Mouse (Mus musculus) layer of hippocampus, adult 9-10 months (tissue): ENCODE results near the gene Zbtb16.

ENCODE experiments used
- DNase-seq: peaks from one replicate; pipeline ENCODE4 v3.0.0; 2022; ENCODE audit warnings: low spot score

Zbtb16 gene

DNA sequence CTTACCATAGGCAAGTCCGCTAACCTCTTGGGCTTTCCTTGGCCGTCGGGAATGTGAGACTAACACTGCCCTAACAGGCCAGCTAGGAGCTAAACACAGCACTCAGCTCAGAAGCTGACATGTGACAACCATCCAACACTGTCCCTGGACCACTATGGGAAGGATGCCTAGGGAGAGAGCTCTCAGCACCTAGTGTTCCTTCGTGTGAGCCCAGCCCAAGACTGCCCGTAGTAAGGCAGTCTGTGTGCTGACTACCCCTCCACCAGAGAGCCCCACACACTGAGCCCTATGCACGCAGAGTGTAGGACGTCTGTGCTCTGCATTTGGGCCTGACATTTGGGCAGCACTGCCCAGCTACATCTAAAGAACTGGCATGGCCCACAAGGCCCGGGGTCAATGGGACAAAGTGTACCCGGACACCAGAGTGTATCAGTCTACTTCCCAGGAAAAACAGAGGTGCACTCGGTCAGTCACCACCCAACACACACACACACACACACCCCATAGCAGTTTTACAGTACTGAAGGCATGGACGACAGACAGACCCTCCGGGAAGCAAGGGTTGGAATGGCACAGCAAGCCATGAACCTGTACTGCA, 11.4 kb downstream of the Zbtb16 start:
- no peak for DNase-seq

DNA sequence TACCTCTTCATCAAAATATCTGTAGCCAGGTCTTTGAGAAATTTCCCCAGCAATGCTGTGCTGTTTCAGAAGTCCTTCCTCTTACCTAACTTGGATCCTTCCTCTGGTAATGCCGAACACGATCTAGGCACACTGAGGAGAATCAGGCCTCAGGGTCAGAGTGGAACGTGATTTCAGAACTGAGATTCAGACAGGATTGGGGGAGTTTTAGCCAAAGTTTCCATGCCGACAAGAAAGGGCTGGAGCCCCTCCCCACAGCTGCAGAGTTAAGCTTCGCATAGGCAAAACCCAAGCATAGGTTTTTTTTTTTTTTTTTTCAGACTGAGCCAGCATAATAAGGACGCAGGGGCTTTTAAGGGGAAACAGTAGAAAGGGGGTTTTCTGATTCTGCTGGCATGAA, 12.2 kb downstream of the Zbtb16 start:
- no peak for DNase-seq

DNA sequence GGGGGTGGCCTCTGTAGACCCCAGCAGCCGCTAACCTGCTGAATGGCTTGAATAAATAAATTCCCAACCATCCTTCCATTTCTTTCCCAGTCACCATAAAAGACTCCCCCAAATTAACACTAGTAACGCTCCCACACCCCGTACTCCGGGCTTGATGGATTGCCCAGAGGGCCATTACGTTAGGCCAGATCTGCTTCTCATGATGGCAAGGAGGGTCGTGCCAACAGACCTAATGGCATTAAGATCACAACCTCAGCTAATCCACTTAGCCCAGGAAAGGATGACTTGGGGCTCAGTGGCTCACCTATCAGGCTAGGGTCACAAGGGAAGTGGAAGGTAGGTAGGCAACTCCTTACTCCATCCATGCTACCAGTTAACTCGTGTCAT, 12.7 kb downstream of the Zbtb16 start:
- DNase-seq, result no peak

DNA sequence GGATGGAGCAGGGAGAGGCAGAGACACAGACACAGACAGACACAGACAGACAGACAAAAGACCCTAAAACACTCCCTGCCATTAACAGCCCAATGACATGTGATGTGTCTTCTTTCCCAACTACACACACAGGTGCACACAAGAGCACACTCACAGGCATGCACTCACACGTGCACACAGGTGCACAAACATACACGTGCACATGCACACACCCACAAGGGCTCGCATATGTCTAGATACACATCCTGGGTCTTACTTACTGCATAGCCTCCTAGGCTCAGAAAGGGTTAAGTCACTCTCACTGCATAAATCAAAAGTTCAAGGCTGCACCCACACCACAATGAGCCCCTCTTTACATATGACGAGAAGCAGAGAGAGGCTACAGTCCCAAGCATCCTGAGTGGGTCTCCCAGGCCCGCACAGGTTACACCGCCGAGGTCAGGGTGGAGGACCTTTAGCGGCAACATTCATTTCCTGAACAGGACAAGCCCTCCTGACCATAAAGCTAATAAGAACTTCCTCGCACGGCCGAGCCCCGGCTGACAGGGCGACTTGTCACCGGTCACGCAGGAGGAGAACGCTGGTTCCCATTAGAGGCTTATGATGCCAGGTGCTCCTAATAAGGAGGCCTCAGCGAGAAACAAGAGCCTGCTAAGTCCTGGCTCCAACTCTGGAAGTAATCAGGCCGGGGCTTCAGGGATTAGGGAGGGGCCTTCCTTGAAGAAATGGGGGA, 13.3 kb downstream of the Zbtb16 start:
- no peak for DNase-seq

DNA sequence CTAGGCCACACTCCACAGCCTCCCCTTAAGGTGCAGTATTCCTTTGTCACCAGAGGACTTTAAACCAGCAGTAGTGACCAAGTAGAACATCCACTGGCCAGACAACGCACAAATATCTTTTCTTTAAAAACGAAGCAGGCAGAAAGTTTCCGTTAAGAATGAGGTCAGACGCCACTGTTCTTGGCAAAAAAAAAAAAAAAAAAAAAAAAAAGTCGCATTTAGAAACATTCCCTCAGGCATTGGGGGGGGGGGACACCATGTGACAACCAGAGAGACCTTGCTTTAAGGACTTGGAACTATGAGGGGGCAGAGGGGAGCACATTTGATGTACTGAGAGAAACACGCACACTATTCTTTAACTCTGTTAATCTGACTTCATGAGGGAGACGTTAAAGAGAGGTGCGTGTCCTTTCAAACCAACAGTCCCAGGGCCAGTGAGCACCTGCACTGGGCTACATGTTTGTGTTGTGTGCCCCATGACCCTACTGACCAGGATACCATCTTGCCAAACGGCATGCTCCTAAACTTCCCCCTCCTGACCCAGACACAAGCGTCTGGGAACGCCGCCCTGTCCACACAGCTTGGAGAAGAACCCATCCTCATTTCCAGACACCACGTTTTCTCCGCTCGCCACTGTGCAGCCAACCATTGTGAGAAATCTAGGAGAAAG, 14.0 kb downstream of the Zbtb16 start:
- no peak for DNase-seq

DNA sequence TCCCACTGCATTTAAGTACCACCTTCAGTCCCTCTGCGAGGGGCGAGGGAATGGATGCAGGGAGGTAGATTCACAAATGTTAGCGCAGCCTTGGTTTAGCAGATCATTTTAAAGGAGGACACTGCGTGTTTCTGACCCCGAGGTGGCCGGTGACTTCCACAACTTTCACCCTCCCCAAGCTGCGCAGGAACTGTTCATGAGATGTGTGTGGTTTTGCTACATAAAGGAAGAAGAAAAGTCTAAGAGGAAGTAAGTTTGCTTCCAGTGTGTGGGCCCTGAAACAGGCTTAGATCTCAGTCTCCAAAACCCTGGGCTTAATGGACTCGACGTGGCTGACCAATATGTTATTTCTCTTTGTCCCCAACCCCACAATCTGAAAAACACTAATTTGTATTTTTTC, 14.6 kb downstream of the Zbtb16 start:
- DNase-seq, result no peak

DNA sequence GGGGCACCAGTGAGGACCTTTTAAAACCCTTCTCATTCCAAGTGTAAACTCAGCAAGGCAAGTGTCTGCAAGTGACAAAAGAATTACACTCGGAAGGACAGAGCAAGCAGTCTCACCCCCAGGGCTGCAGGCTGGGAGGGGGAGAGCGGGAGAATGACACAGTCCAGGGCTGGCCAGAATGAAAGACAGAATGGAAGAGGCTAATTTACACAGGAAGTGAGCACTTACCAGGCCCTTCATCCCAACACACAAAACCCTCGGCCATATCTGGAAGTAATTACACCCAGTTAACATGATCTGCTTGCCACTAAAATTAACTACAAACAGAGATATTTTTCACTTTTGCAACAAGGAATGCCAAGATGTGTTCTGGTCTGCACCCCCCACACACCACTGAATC, 15.2 kb downstream of the Zbtb16 start:
- DNase-seq, result no peak

DNA sequence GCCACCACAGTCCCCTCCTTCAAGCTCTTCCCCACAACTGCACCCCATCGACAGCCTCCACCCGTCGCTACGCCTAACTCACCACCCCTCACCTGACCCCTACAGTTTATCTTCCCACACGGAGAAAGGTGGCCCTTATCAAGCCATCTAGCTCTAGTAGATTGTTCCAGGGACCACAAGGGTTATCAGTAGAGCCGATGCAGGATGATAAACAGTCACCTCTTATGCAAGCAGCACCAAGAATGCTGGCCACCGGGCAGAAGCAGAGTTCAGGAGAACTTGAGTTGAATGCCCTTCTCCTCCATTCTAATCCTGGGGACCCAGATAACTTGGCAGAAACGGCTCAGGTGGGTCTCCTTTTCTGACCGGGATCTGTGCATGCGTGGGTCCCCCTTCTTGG, 16.3 kb downstream of the Zbtb16 start:
- no peak for DNase-seq

DNA sequence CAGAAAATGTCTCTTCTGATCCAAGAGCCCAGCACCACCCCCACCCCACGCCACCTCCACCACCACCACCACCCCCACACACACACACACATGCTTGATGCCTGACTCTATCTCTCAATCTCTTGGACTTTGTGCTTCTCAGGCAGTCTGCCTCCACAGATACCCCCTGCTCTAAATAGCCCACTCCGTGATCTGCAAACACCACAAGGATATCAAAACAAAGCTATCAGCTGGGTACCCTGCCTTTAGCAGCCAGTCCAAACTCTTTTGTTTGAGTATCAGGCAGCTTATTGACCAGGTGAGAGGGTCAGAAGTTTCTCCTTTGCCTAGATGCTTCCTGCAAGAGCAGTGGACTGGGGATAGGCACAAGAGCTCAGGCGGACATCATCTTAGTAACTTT, 16.9 kb downstream of the Zbtb16 start:
- no peak for DNase-seq

DNA sequence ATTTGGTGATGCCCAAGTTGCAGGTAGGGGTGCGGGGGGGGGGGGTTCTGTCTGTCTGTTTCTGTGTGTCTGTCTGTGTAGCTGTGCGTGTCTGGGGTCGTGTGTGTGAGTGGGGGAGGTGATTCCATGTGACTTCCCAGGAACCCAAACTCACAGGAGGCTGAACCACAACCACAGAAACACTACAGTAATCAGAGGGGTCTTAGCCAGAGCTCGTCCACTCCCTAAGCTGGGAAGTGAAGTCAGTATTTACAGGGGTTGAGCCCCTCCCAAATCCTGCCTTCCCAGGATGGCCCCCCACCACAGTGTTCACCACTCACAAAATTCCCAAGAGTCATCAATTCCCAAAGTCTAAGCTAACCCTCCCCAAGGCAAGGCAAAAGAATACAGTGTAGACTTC, 18.1 kb downstream of the Zbtb16 start:
- DNase-seq, result no peak

DNA sequence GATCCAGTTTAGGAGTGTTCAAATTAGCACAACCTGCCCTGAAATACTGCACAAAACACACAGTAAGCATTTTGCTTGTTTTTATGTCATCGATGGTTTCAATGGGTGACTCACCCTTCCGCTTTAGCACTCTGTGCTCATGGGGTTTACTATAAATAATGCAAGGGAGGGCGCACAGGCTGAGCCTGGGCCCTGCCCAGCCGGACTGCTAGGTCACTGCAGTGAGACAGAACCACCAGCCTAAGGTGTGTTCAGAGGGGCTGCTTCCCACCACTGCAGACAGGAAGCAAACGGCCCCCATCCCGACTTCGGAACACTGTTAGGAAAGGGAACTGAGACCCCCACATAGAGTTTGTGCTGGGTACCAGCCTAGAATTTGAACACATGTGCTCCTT, 18.6 kb downstream of the Zbtb16 start:
- DNase-seq, result no peak

DNA sequence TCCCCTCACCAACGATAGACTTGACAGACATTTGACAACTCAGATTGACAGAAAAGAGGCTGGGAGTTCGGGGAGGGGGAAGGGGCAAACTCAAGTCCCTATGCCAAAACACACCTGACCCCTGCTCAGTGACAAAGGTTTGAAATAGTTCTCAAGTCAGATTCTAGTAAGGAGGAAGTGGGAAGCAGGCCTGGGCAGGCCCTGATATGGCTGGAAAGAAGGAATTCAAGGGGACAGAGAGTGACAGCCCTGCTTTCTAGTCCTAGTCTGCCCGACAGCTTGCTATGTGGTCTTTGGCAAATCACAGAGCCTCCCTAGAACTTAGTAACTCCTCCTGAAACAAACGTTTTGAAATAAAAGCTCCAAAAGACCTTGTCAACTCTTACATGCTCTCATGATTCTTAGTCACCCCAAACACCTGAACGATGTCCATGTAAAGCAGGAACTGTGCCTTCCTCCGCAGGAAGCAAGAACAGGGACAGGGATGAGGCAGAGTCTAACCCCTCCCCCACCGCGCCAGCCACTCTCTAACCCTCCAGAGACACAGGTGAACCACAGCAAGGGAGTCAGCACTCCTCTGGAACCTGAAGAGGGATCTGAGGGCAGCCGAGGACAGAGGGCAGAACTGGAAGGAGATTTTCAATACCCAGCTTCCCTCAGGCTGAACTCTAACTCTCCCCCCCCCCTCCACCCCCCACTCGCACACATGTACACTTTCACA, 19.2 kb downstream of the Zbtb16 start:
- DNase-seq, result no peak

DNA sequence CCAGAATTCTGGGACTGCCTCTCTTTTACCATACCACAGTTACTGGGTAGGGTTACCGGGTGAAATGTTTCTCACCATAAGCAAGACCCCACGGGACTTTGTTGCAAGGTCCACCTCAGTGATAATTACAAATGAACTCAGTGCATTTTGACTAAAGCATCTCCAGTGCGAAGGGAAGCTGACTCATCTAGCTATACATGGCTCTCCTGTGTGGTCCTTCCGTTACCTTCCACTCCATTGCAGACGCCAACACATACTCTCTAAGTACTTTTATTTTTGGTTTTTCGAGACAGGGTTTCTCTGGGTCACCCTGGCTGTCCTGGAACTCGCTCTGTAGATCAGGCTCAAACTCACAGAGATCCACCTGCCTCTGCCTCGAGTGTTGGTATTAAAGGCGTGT, 19.9 kb downstream of the Zbtb16 start:
- no peak for DNase-seq

DNA sequence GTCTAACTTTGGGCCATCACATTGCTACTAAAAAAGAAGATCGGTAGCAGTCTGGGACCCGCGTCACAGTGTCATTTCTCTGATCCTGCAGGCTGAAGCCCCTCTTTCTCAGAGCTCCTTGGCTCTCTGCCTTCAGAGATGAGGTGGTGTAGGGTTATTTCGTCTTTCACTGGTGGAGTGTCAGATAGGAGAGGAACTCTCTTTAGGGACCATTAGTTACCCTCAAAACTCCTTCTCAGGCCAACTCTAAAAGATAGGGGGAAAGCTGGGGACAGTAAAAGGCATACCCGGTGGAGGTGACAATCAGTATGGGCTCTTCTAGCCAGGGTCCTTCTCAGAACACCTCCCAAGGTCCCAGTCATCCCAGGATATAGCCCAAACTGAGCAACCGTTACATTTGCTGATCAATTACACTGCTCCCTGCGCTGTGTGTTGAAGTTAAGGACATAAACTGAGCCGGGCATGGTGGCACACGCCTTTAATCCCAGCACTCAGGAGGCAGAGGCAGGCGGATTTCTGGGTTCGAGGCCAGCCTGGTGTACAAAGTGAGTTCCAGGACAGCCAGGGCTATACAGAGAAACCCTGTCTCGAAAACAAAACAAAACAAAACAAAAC, 21.0 kb downstream of the Zbtb16 start:
- no peak for DNase-seq

DNA sequence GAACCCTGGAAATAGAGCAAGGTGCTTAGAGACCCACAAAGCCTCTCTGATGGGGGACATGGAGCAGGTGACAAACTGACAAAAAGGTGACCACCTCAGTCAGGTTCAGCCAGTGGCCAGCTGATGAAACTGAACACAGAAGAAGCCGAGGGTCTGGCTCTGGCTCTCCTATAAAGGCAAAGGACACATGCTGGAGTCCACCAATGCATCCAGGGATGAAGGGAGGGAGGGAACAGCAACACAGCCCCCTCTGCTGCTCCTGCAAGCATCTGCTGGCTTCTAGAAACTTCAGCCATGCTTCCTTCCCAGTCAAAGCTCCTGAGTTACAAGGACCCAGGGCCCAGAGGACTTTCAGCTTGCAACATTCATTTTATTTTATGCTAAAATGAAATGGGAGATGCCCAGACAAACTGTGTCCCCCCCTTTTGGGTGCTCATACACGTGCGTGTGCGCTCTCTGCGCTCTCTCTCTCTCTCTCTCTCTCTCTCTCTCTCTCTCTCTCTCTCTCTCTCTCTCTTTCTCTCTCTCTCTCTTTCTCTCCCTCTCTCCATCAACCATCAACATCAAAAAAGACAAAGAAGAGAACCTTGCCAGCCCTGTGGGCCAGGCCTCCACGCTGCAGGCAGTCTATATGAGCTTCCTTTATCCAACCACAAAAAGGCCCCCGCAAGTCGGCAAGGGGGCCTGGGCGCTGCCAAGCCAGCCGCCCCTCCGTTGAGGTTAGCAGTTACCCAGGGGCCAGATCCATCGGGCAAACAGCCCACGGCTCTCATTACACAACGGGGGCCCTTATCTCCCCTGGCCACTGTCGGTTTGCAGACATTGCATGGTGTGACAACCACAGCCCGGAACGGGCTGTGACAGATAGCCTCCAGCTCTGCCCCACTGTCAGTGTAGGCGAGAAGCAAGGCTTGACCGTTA, 21.8 kb downstream of the Zbtb16 start:
- no peak for DNase-seq

DNA sequence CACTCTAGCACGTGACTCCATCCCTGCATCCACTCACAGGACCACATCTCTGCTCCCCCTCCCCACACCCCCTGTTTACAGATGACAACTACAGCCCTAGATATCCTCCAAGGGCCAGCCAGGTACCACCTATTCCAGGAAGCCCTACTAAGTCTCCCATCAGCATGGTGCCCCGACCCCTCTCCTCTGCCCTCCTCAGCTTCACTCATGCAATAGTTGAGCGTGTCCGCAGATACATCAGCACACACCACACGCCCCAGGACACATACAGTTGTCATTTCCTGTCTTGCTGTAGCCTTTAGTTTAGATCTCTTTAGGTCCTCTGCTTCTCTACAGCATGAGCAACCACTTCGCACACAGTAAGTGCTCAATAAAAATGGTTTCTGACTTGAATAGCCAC, 23.7 kb downstream of the Zbtb16 start:
- DNase-seq, result no peak

DNA sequence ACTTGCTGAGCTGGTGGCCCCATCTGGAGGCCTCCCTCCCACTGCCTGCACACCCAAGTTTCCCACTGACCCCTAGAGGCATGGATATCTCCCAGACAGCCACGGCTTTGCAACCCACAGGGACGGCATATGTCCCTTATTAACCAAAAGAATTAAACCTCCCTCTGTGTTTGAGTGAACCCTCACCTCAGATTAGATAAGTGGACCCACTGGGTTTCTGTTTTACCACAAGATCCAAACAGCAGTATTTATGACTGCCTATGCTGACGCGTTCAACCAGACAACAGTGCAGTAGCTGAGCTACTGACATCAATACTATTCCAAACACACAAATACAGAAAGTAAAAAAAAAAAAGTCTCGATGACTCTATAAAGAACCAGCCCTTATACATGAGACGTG, 29.4 kb downstream of the Zbtb16 start:
- no peak for DNase-seq

DNA sequence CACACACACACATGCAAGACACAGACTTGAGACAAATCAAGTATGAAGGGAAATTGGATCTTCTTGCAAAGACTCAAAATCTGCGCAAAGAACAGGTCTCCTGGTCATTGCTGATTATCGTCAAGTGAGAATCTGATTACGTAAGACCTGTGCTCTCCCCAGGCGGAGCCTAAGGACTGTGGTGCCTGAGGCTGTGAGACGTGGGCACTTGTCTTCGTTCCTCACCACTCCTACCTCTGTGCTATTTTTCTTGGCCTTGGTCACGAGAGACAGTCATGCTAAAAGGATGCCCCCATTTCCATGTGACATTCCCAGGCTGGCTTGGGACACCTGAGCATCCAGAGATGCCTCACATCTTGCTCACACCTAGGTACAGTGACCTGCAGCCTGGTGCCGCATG, 30.2 kb downstream of the Zbtb16 start:
- no peak for DNase-seq

DNA sequence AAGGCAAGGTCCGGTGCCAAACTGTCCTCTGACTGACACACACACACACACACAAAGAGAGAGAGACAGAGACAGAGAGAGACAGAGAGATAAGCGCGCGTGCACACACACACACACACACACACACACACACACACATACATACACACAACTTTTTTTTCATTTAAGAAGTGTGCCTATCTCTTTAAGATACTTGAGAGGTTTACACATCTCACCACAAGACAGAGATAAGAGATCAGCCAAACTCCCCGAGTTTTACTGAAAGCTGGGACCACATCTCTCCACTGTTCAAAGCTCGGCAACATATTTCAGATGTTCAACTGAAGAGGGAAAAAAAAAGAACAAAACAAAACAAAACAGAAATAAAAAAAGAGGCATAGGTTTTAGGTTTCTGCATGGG, 31.5 kb downstream of the Zbtb16 start:
- no peak for DNase-seq

DNA sequence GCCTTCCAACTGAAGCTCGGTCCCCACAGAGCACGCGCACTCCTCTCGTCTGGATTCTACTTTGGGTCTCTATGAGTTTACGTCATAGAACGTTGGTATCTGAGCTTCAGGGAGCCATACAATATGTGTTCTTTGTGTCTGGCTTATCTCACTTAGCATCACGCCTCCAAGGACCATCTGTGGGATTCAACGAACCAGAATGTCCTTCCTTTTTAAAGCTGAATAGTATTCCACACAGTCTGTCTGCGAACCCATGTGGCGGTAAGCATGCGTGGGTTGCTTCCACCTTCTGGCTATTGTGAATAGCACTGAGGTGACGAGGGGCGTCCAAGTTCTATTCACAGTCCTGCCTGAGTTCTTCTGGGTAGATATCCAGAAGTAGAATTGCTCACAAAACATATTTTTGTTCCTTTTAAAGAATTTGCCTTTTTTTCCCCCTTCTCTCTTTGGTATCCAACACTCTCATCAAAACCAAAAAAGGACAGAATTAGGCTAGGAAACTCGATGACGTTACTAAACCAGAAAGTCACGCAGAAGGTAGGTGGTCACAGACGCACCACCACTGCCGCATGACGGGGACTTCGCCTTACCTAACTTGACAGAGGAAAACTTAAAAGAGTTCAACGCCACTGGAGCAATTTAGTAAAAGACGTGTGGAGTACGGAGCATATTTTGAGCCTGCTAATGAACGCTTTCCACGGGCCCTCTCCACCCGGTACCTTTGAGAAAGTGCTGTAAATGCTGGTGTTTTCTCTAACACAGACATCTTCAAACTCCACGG, 32.4 kb downstream of the Zbtb16 start:
- peak; percentile 67 for DNase-seq

DNA sequence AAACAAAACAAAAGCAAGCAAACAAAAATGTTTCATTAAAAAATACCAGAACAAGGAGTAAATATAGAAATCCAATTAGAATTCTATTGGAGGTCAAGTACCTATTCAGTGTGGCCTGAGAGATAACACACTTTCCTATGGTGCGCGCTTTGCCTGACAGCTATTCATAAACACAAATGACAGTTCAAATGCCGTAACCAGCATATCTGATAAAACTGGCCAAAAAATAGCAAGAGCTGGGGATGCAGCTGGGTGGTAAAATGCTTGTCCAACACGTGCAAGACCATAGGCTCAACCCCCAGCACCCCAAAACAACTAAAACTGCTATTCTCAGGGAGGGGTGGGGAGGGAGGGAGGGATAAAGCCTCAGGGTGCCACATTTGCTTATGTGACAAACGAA, 33.6 kb downstream of the Zbtb16 start:
- no peak for DNase-seq
